ENCODE assay signal across 8 mouse cellular contexts in genomic region chr11:69372780-69373170, GRCm38 (mm10). TPM values are rescaled to one million over a fixed set of nuclear protein-coding genes. Genes with fewer than 3 reads are reported as not detected.
DNase-seq lines count a peak whose midpoint lies in the region; ATAC-seq and TF ChIP-seq lines count a peak whose summit lies in the region.

No protein-coding gene starts in this region.

- H3K9me3 ChIP-seq in hindbrain, embryonic 10.5 days, result no peaks in the 10 kb centered on the region
- H3K9me3 ChIP-seq in hindbrain, embryonic 12.5 days (replicated peaks), result no peaks in the 10 kb centered on the region
- H3K9me3 ChIP-seq in G1E (replicated peaks), result no peaks in the 10 kb centered on the region
- no peaks in the 10 kb centered on the region for H3K9me3 ChIP-seq in forebrain, embryonic 13.5 days (replicated peaks)
- H3K9me3 ChIP-seq in liver, postnatal 0 days (ENCODE audit: low read length), result no peaks in the 10 kb centered on the region

- intact Hi-C loops in left cerebral cortex, postnatal 10 days (cut with DNase I), result no loop called here

- H3K4me1 ChIP-seq in hindbrain, embryonic 10.5 days (replicated peaks), result peaks cover 54% of the 10 kb centered on the region
- H3K4me1 ChIP-seq in hindbrain, embryonic 12.5 days, result peaks cover 26% of the 10 kb centered on the region
- H3K4me1 ChIP-seq in G1E (ENCODE audit: insufficient read depth, low read depth, low read length), result peaks cover 53% of the 10 kb centered on the region
- peaks cover 43% of the 10 kb centered on the region for H3K4me1 ChIP-seq in forebrain, embryonic 13.5 days
- H3K4me1 ChIP-seq in liver, postnatal 0 days (ENCODE audit: insufficient read depth), result peaks cover 24% of the 10 kb centered on the region

- no peak overlapping the region for H3K4me2 ChIP-seq in hindbrain, embryonic 12.5 days (replicated peaks)
- no peak overlapping the region for H3K4me2 ChIP-seq in forebrain, embryonic 13.5 days
- H3K4me2 ChIP-seq in liver, postnatal 0 days (ENCODE audit: low read depth, low read length), result peak overlapping the region; percentile 65

- no peak overlapping the region for H3K9ac ChIP-seq in hindbrain, embryonic 12.5 days
- H3K9ac ChIP-seq in forebrain, embryonic 13.5 days, result no peak overlapping the region
- H3K9ac ChIP-seq in liver, postnatal 0 days (replicated peaks), result no peak overlapping the region; the same call in 1 of the 2 replicates

- TF ChIP-seq EP300 in liver, postnatal 0 days (IDR thresholded peaks at IDR 0.05; ENCODE audit: low read depth), result no peak

- H3K4me3 ChIP-seq in hindbrain, embryonic 10.5 days, result 0 out of 2 replicates have a peak overlapping the region, but pooled peaks have one; percentile 89
- H3K4me3 ChIP-seq in hindbrain, embryonic 12.5 days, result no peak overlapping the region
- peak overlapping the region; percentile 69 for H3K4me3 ChIP-seq in G1E (ENCODE audit: low read depth, low read length)
- H3K4me3 ChIP-seq in forebrain, embryonic 13.5 days, result no peak overlapping the region
- H3K4me3 ChIP-seq in liver, postnatal 0 days (ENCODE audit: low read depth, low read length), result no peak overlapping the region

- peak; percentile 39; the same call in 1 of the 2 replicates for TF ChIP-seq CTCF in G1E (IDR thresholded peaks at IDR 0.05; ENCODE audit: low read depth, low read length)
- peak; percentile 70 for TF ChIP-seq CTCF in liver, postnatal 0 days (IDR thresholded peaks at IDR 0.05; ENCODE audit: low read depth)

- ATAC-seq in hindbrain, embryonic 12.5 days (ENCODE audit: low FRiP score), result no peak
- ATAC-seq in G1E (ENCODE audit: extremely low read depth, insufficient number of reproducible peaks, low FRiP score, poor library complexity, severe bottlenecking), result no peak
- ATAC-seq in forebrain, embryonic 13.5 days, result no peak
- no peak for ATAC-seq in liver, postnatal 0 days

- H3K27me3 ChIP-seq in hindbrain, embryonic 10.5 days (ENCODE audit: insufficient read depth, poor library complexity, severe bottlenecking), result no peaks in the 10 kb centered on the region
- H3K27me3 ChIP-seq in hindbrain, embryonic 12.5 days, result no peaks in the 10 kb centered on the region
- no peaks in the 10 kb centered on the region for H3K27me3 ChIP-seq in G1E (ENCODE audit: insufficient read depth, low read length)
- no peaks in the 10 kb centered on the region for H3K27me3 ChIP-seq in forebrain, embryonic 13.5 days
- H3K27me3 ChIP-seq in liver, postnatal 0 days (ENCODE audit: insufficient read depth, low read length), result peaks cover 12% of the 10 kb centered on the region

- DNase-seq in hindbrain, embryonic 10.5 days (ENCODE audit: low spot score), result no peak
- no peak for DNase-seq in G1E (ENCODE audit: low spot score)
- DNase-seq in liver, postnatal 0 days, result no peak
- no peak for DNase-seq in left cerebral cortex, postnatal 10 days (ENCODE audit: extremely low spot score in 1 of 2, low spot score in 2 of 2)
- DNase-seq in frontal cortex, postnatal 36 days (ENCODE audit: low spot score in 2 of 2), result no peak
- DNase-seq in layer of hippocampus, adult 11-12 months (ENCODE audit: low spot score), result no peak

- peaks cover 45% of the 10 kb centered on the region for H3K36me3 ChIP-seq in hindbrain, embryonic 10.5 days
- H3K36me3 ChIP-seq in hindbrain, embryonic 12.5 days, result peaks cover 11% of the 10 kb centered on the region; the same call in 1 of the 2 replicates
- peaks cover 26% of the 10 kb centered on the region for H3K36me3 ChIP-seq in G1E (replicated peaks)
- 0 out of 2 replicates have a peak, but pooled peaks cover 5% of the 10 kb centered on the region for H3K36me3 ChIP-seq in forebrain, embryonic 13.5 days (ENCODE audit: poor library complexity, severe bottlenecking)
- no peaks in the 10 kb centered on the region for H3K36me3 ChIP-seq in liver, postnatal 0 days (replicated peaks; ENCODE audit: insufficient read depth, low read length)

- 61% methylated on average over 3 of the region's 3 CpGs for WGBS in hindbrain, embryonic 10.5 days
- 64% methylated on average over 3 of the region's 3 CpGs for WGBS in hindbrain, embryonic 12.5 days
- WGBS in forebrain, embryonic 13.5 days, result 66% methylated on average over 3 of the region's 3 CpGs
- 54% methylated on average over 3 of the region's 3 CpGs for WGBS in liver, postnatal 0 days (ENCODE audit: insufficient replicate concordance)

- peak overlapping the region; percentile 100; the same call in 1 of the 2 replicates for H3K27ac ChIP-seq in hindbrain, embryonic 10.5 days
- no peak overlapping the region for H3K27ac ChIP-seq in hindbrain, embryonic 12.5 days
- peak overlapping the region; percentile 85 for H3K27ac ChIP-seq in forebrain, embryonic 13.5 days
- peak overlapping the region; percentile 55 for H3K27ac ChIP-seq in liver, postnatal 0 days (ENCODE audit: low read depth)

RNA-seq across cellular contexts. Expression of gene Chd3, which starts 3.6 kb away (rescaled TPM):
- polyA plus RNA-seq in hindbrain, embryonic 10.5 days (2016; fragmentation: Nextera tagmentation; extraction: Ambion mirVana), result 45.1 and 46.9 TPM in 2 replicates
- polyA plus RNA-seq in hindbrain, embryonic 12.5 days (2016; fragmentation: Nextera tagmentation; extraction: Ambion mirVana), result 93.4 and 97.6 TPM in 2 replicates
- 120 TPM in 2 replicates for total RNA-seq in G1E (2014; fragmentation: Nextera tagmentation)
- total RNA-seq in G1E (2017), result 55.6 and 71.0 TPM in 2 replicates
- 183 and 212 TPM in 2 replicates for polyA plus RNA-seq in G1E (2012)
- polyA plus RNA-seq in forebrain, embryonic 13.5 days (2015; fragmentation: Nextera tagmentation; extraction: Ambion mirVana), result 104 and 106 TPM in 2 replicates
- 7.8 and 8.7 TPM in 2 replicates for polyA plus RNA-seq in liver, postnatal 0 days (2015; fragmentation: Nextera tagmentation; extraction: Ambion mirVana)
- 100 to 1,000 TPM; 525 to 527 TPM for total RNA-seq in left cerebral cortex, postnatal 10 days (2021)

RNA-seq across cellular contexts. Expression of gene Naa38, which starts 22.5 kb away (rescaled TPM):
- 148 and 159 TPM in 2 replicates for polyA plus RNA-seq in hindbrain, embryonic 10.5 days (2016; fragmentation: Nextera tagmentation; extraction: Ambion mirVana)
- polyA plus RNA-seq in hindbrain, embryonic 12.5 days (2016; fragmentation: Nextera tagmentation; extraction: Ambion mirVana), result 94.0 and 103 TPM in 2 replicates
- total RNA-seq in G1E (2014; fragmentation: Nextera tagmentation), result 96.2 and 98.4 TPM in 2 replicates
- total RNA-seq in G1E (2017), result 171 and 204 TPM in 2 replicates
- polyA plus RNA-seq in G1E (2012), result 104 and 107 TPM in 2 replicates
- polyA plus RNA-seq in forebrain, embryonic 13.5 days (2015; fragmentation: Nextera tagmentation; extraction: Ambion mirVana), result 100.0 and 108 TPM in 2 replicates
- 83.7 and 83.9 TPM in 2 replicates for polyA plus RNA-seq in liver, postnatal 0 days (2015; fragmentation: Nextera tagmentation; extraction: Ambion mirVana)
- 10 to 100 TPM; 84.2 to 85.7 TPM for total RNA-seq in left cerebral cortex, postnatal 10 days (2021)

RNA-seq across cellular contexts. Expression of gene Cyb5d1, which starts 22.7 kb away (rescaled TPM):
- 47.2 and 51.7 TPM in 2 replicates for polyA plus RNA-seq in hindbrain, embryonic 10.5 days (2016; fragmentation: Nextera tagmentation; extraction: Ambion mirVana)
- 48.0 and 50.5 TPM in 2 replicates for polyA plus RNA-seq in hindbrain, embryonic 12.5 days (2016; fragmentation: Nextera tagmentation; extraction: Ambion mirVana)
- total RNA-seq in G1E (2014; fragmentation: Nextera tagmentation) (24.0 and 26.0 TPM in 2 replicates), G1E (2017) (36.0 and 41.5 TPM in 2 replicates)
- polyA plus RNA-seq in G1E (2012), result 3.5 and 9.1 TPM in 2 replicates
- 45.9 and 48.6 TPM in 2 replicates for polyA plus RNA-seq in forebrain, embryonic 13.5 days (2015; fragmentation: Nextera tagmentation; extraction: Ambion mirVana)
- 4.7 and 5.4 TPM in 2 replicates for polyA plus RNA-seq in liver, postnatal 0 days (2015; fragmentation: Nextera tagmentation; extraction: Ambion mirVana)
- total RNA-seq in left cerebral cortex, postnatal 10 days (2021), result 10 to 100 TPM; 37.9 to 39.8 TPM

RNA-seq across cellular contexts. Expression of gene Tmem88, which starts 25.3 kb away (rescaled TPM):
- polyA plus RNA-seq in hindbrain, embryonic 10.5 days (2016; fragmentation: Nextera tagmentation; extraction: Ambion mirVana), result 22.1 and 22.2 TPM in 2 replicates
- polyA plus RNA-seq in hindbrain, embryonic 12.5 days (2016; fragmentation: Nextera tagmentation; extraction: Ambion mirVana), result 13.2 and 14.8 TPM in 2 replicates
- total RNA-seq in G1E (2014; fragmentation: Nextera tagmentation) (2.6 TPM in 2 replicates), G1E (2017) (0.93 and 1.2 TPM in 2 replicates)
- 2.2 and 3.0 TPM in 2 replicates for polyA plus RNA-seq in G1E (2012)
- 6.3 and 6.6 TPM in 2 replicates for polyA plus RNA-seq in forebrain, embryonic 13.5 days (2015; fragmentation: Nextera tagmentation; extraction: Ambion mirVana)
- polyA plus RNA-seq in liver, postnatal 0 days (2015; fragmentation: Nextera tagmentation; extraction: Ambion mirVana), result 12.3 and 14.0 TPM in 2 replicates
- total RNA-seq in left cerebral cortex, postnatal 10 days (2021), result 1 to 10 TPM; 2.8 to 3.0 TPM

RNA-seq across cellular contexts. Expression of gene Rnf227, which starts 32.5 kb away (rescaled TPM):
- 18.0 and 19.9 TPM in 2 replicates for polyA plus RNA-seq in hindbrain, embryonic 10.5 days (2016; fragmentation: Nextera tagmentation; extraction: Ambion mirVana)
- polyA plus RNA-seq in hindbrain, embryonic 12.5 days (2016; fragmentation: Nextera tagmentation; extraction: Ambion mirVana), result 49.0 and 54.6 TPM in 2 replicates
- total RNA-seq in G1E (2014; fragmentation: Nextera tagmentation) (not detected in 2 replicates), G1E (2017) (0.06 and 0.11 TPM in 2 replicates)
- polyA plus RNA-seq in G1E (2012), result not detected in 2 replicates
- polyA plus RNA-seq in forebrain, embryonic 13.5 days (2015; fragmentation: Nextera tagmentation; extraction: Ambion mirVana), result 72.6 and 78.8 TPM in 2 replicates
- polyA plus RNA-seq in liver, postnatal 0 days (2015; fragmentation: Nextera tagmentation; extraction: Ambion mirVana), result 0.87 and 1.3 TPM in 2 replicates
- total RNA-seq in left cerebral cortex, postnatal 10 days (2021), result 10 to 100 TPM; 74.8 to 82.8 TPM

Comparison
In these comparisons a context has a peak if more than half of its experiments do, and no peak if none do; other contexts are left out.
1. H3K4me3 ChIP-seq: peak in hindbrain, embryonic 10.5 days (single experiment) and G1E (single experiment); none in hindbrain, embryonic 12.5 days (single experiment), forebrain, embryonic 13.5 days (single experiment) and liver, postnatal 0 days (single experiment).